In the genomic region with DNA sequence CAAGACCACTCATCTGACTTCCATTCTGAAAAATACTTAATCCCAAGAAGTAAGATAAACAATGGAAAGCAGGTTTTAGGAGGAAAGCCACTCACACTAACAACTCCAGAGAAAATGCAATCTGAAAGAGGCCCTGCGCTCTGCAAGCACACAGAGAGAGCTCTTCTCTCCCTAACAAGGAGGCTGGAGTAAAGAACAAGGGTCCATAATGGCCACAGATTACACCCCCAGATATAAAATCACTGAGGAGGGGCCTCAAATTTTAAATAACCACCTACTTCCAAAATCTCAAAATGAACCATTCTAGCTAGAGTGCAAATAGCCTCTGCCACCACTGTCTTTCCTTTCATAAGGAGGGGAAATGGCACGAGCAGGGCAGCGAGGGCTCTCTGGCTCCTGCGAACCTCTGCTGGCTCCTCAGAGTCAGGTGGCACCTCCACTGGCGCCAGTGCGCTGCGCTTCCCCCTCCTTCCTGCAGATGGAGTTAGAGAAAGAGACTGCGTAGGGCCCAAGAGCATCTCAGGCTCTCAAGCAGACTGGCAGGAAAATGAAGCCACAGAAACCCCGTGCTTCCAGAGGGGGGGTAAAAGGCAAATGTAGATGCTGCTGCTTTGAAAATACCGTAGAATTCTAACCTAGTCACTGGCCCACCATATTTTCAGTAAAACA, we compare ENCODE assay signal across 8 mouse cellular contexts. TPM values are rescaled to one million over a fixed set of nuclear protein-coding genes. Genes with fewer than 3 reads are reported as not detected.
DNase-seq lines count a peak whose midpoint lies in the region; ATAC-seq and TF ChIP-seq lines count a peak whose summit lies in the region.

No protein-coding gene starts in this region.

- H3K36me3 ChIP-seq in ES-E14 (ENCODE audit: control insufficient read depth, insufficient read depth, low read length, poor library complexity, severe bottlenecking) = no peaks in the 10 kb centered on the region
- no peaks in the 10 kb centered on the region for H3K36me3 ChIP-seq in hindbrain, embryonic 13.5 days
- no peaks in the 10 kb centered on the region for H3K36me3 ChIP-seq in lung, embryonic 16.5 days (ENCODE audit: control insufficient read depth, insufficient read depth, low read length)

- peak; percentile 63 for DNase-seq in ES-E14 (ENCODE audit: low read depth, low spot score)
- peak; percentile 66 to 74 for DNase-seq in cerebellum, adult 18-20 months
- DNase-seq in frontal cortex, adult 2 months (ENCODE audit: extremely low spot score in 1 of 2, low spot score in 1 of 2) = peak; percentile 82 to 91
- peak; percentile 70 to 73 for DNase-seq in layer of hippocampus, postnatal 14 days (ENCODE audit: low spot score in 2 of 2)
- DNase-seq in ovary, postnatal 36 days (ENCODE audit: low spot score) = peak; percentile 73
- peak; percentile 80 for DNase-seq in thymus, postnatal 14 days

- in situ Hi-C loops in ES-E14 (cut with MboI; ENCODE audit: low sequenced_read_pairs in 2 of 2, unreplicated experiment in 2 of 2) = loop anchor here (25.0 kb wide), 1 partner anchor 356 kb away; no protein-coding TSS in a partner anchor

- H3K27ac ChIP-seq in ES-E14 (ENCODE audit: insufficient read depth, low read depth, low read length, poor library complexity, severe bottlenecking) = no peak overlapping the region
- no peak overlapping the region for H3K27ac ChIP-seq in hindbrain, embryonic 13.5 days
- no peak overlapping the region for H3K27ac ChIP-seq in lung, embryonic 16.5 days (ENCODE audit: low read length)

- peak overlapping the region in 1 of 2 experiments; percentile 39; a peak in 2 of 4 replicates for H3K4me3 ChIP-seq in ES-E14 (ENCODE audit: insufficient read depth in 1 of 2, low read depth in 1 of 2, low read length in 2 of 2, poor library complexity in 1 of 2, severe bottlenecking in 1 of 2)
- H3K4me3 ChIP-seq in hindbrain, embryonic 13.5 days = peak overlapping the region; percentile 20
- H3K4me3 ChIP-seq in lung, embryonic 16.5 days (ENCODE audit: low read length) = peak overlapping the region; percentile 18

- H3K9ac ChIP-seq in ES-E14 (ENCODE audit: insufficient read depth, low read depth, low read length, poor library complexity, severe bottlenecking) = no peak overlapping the region
- no peak overlapping the region for H3K9ac ChIP-seq in hindbrain, embryonic 13.5 days
- H3K9ac ChIP-seq in lung, embryonic 16.5 days (ENCODE audit: low read length) = no peak overlapping the region

- H3K4me1 ChIP-seq in ES-E14 (ENCODE audit: control insufficient read depth in 2 of 2, insufficient read depth in 2 of 2, low read length in 2 of 2, poor library complexity in 1 of 2) = peaks cover 0 to 3% of the 10 kb centered on the region in 2 experiments; a peak in 2 of 4 replicates
- H3K4me1 ChIP-seq in hindbrain, embryonic 13.5 days (replicated peaks) = peaks cover 20% of the 10 kb centered on the region
- H3K4me1 ChIP-seq in lung, embryonic 16.5 days (replicated peaks; ENCODE audit: control insufficient read depth, insufficient read depth, low read length) = peaks cover 16% of the 10 kb centered on the region

- H3K9me3 ChIP-seq in ES-E14 (ENCODE audit: control insufficient read depth, insufficient read depth, low read depth, low read length) = no peaks in the 10 kb centered on the region
- no peaks in the 10 kb centered on the region for H3K9me3 ChIP-seq in hindbrain, embryonic 13.5 days
- H3K9me3 ChIP-seq in lung, embryonic 16.5 days (ENCODE audit: control insufficient read depth, low read length) = no peaks in the 10 kb centered on the region

- H3K27me3 ChIP-seq in hindbrain, embryonic 13.5 days = peaks cover 4% of the 10 kb centered on the region; the same call in 1 of the 2 replicates
- no peaks in the 10 kb centered on the region for H3K27me3 ChIP-seq in lung, embryonic 16.5 days (ENCODE audit: control insufficient read depth, insufficient read depth, low read depth, low read length)

- ATAC-seq in hindbrain, embryonic 13.5 days (ENCODE audit: low FRiP score) = peak; percentile 94
- ATAC-seq in lung, embryonic 16.5 days (ENCODE audit: low read depth) = peak; percentile 84

- H3K4me2 ChIP-seq in hindbrain, embryonic 13.5 days = peak overlapping the region; percentile 50
- H3K4me2 ChIP-seq in lung, embryonic 16.5 days (ENCODE audit: low read depth, low read length) = peak overlapping the region; percentile 44

- WGBS in hindbrain, embryonic 13.5 days = 16% methylated on average over 10 of the region's 10 CpGs
- WGBS in lung, embryonic 16.5 days = 27% methylated on average over 10 of the region's 10 CpGs

TF ChIP-seq in ES-E14, 5 proteins besides CTCF, POLR2A, EP300 and RAD21:
- no peak for TF ChIP-seq HCFC1 (IDR thresholded peaks at IDR 0.05; ENCODE audit: borderline replicate concordance, insufficient read depth, low read length)
- TF ChIP-seq CHD2 (IDR thresholded peaks at IDR 0.05; ENCODE audit: low read depth, low read length) = no peak
- TF ChIP-seq ZC3H11A (IDR thresholded peaks at IDR 0.05; ENCODE audit: borderline replicate concordance, low read depth, low read length) = peak; percentile 23; the same call in 1 of the 2 replicates

RNA-seq across cellular contexts. Expression of gene Bbx, which starts 51.4 kb away (rescaled TPM):
- total RNA-seq in ES-E14 (2012; rRNA removed) = 24.9 and 31.2 TPM in 2 replicates
- polyA plus RNA-seq in frontal cortex, adult 2 months (2012; rRNA removed) = 12.1 and 12.3 TPM in 2 replicates
- 24.7 and 29.9 TPM in 2 replicates for polyA plus RNA-seq in hindbrain, embryonic 13.5 days (2015; fragmentation: Nextera tagmentation; extraction: Ambion mirVana)
- 10 to 100 TPM; 17.4 to 18.9 TPM for total RNA-seq in layer of hippocampus, postnatal 14 days (2021)
- polyA plus RNA-seq in lung, embryonic 16.5 days (2015; fragmentation: Nextera tagmentation; extraction: Ambion mirVana) = 39.5 and 43.1 TPM in 2 replicates
